Mouse (Mus musculus) MEL (cell line): Measurements from ENCODE around the gene Edem1. TPM values are rescaled to one million over a fixed set of nuclear protein-coding genes. Genes with fewer than 3 reads are reported as not detected.

ENCODE experiments used
- DNase-seq: peaks from one replicate; pipeline ENCODE4 v3.0.0; 2011; ENCODE audit warnings: low read depth, low spot score
- H3K27ac ChIP-seq: 2 replicates; pipeline ENCODE4 v1.5.1; 2012; ENCODE audit warnings: low read depth, mild to moderate bottlenecking, control low read depth, low read length, moderate library complexity; ENCODE audit not compliant: control insufficient read depth
- H3K27me3 ChIP-seq, 2 experiments: fragments of 150-350 bp in 1 of 2; sonication (generic) in 1 of 2; 2 replicates each; pipeline ENCODE4 v1.6.1; 2012; ENCODE audit warnings: low read length in 2 of 2, mild to moderate bottlenecking in 2 of 2, improper control_type of control experiment in 1 of 2, moderate library complexity in 1 of 2; ENCODE audit not compliant: insufficient read depth in 2 of 2, control insufficient read depth in 1 of 2
- H3K36me3 ChIP-seq, 2 experiments: 2 replicates each; pipeline ENCODE4 v1.6.1; 2012 to 2014; ENCODE audit warnings: low read length in 2 of 2, improper control_type of control experiment in 1 of 2, inconsistent platforms in 1 of 2, mild to moderate bottlenecking in 1 of 2; ENCODE audit not compliant: insufficient read depth in 2 of 2, control insufficient read depth in 1 of 2
- H3K4me1 ChIP-seq, 2 experiments: fragments of 150-350 bp in 1 of 2; sonication (generic) in 1 of 2; 2 replicates each; pipeline ENCODE4 v1.6.1; 2012; ENCODE audit warnings: low read length in 2 of 2, improper control_type of control experiment in 1 of 2, mild to moderate bottlenecking in 1 of 2; ENCODE audit not compliant: insufficient read depth in 2 of 2, control insufficient read depth in 1 of 2
- H3K4me3 ChIP-seq, 2 experiments: fragments of 150-350 bp in 1 of 2; sonication (generic) in 1 of 2; 2 replicates each; pipeline ENCODE4 v1.5.1; 2012; ENCODE audit warnings: low read depth in 2 of 2, low read length in 2 of 2, mild to moderate bottlenecking in 2 of 2, moderate library complexity in 2 of 2, control low read depth in 1 of 2, improper control_type of control experiment in 1 of 2; ENCODE audit not compliant: control insufficient read depth in 1 of 2, insufficient read depth in 1 of 2
- H3K79me2 ChIP-seq: 2 replicates; pipeline ENCODE4 v1.6.1; 2012; ENCODE audit warnings: mild to moderate bottlenecking, low read length, moderate library complexity; ENCODE audit not compliant: control insufficient read depth, poor library complexity, insufficient read depth
- H3K9ac ChIP-seq: 2 replicates; pipeline ENCODE4 v1.6.1; 2012; ENCODE audit warnings: low read depth, mild to moderate bottlenecking, control low read depth, low read length, moderate library complexity; ENCODE audit not compliant: control insufficient read depth, poor library complexity, severe bottlenecking
- H3K9me3 ChIP-seq: fragments of 150-350 bp; sonication (generic); replicated peaks from 2 replicates; pipeline ENCODE4 v1.6.1; 2012; ENCODE audit warnings: mild to moderate bottlenecking, low read length, improper control_type of control experiment, moderate library complexity; ENCODE audit not compliant: insufficient read depth
- BHLHE40 ChIP-seq: IDR thresholded peaks from 2 replicates; pipeline ENCODE4 v1.6.1; 2012; ENCODE audit warnings: low read depth, mild to moderate bottlenecking, inconsistent platforms, low read length, improper control_type of control experiment, borderline replicate concordance
- CHD1 ChIP-seq: IDR thresholded peaks from 2 replicates; pipeline ENCODE4 v1.6.1; 2012; ENCODE audit warnings: low read depth, mild to moderate bottlenecking, inconsistent platforms, low read length, improper control_type of control experiment
- CHD2 ChIP-seq: IDR thresholded peaks from 2 replicates; pipeline ENCODE4 v1.6.1; 2011; ENCODE audit warnings: low read length, improper control_type of control experiment
- CTCF ChIP-seq, 3 experiments: IDR thresholded peaks in 2 of 3; conservative IDR thresholded peaks in 1 of 3; 2 replicates each; pipeline ENCODE4 v1.5.1; 2011 to 2012; ENCODE audit warnings: low read length in 3 of 3, low read depth in 2 of 3, mild to moderate bottlenecking in 2 of 3, improper control_type of control experiment in 1 of 3, inconsistent platforms in 1 of 3, mixed read lengths in 1 of 3, moderate library complexity in 1 of 3; ENCODE audit not compliant: control insufficient read depth in 1 of 3, insufficient read depth in 1 of 3, poor library complexity in 1 of 3, severe bottlenecking in 1 of 3
- E2F4 ChIP-seq: IDR thresholded peaks from 2 replicates; pipeline ENCODE4 v1.6.1; 2011; ENCODE audit warnings: low read depth, low read length, improper control_type of control experiment, borderline replicate concordance
- ELF1 ChIP-seq: IDR thresholded peaks from 2 replicates; pipeline ENCODE4 v1.6.1; 2014; ENCODE audit warnings: low read depth, mild to moderate bottlenecking, inconsistent platforms, low read length, improper control_type of control experiment, moderate library complexity
- EP300 ChIP-seq, 2 experiments: IDR thresholded peaks; 2 replicates each; pipeline ENCODE4 v1.6.1; 2011; ENCODE audit warnings: improper control_type of control experiment in 2 of 2, low read length in 2 of 2, low read depth in 1 of 2, mild to moderate bottlenecking in 1 of 2
- ETS1 ChIP-seq: IDR thresholded peaks from 2 replicates; pipeline ENCODE4 v1.6.1; 2012; ENCODE audit warnings: low read depth, mild to moderate bottlenecking, inconsistent platforms, low read length, improper control_type of control experiment, moderate library complexity
- GATA1 ChIP-seq: IDR thresholded peaks from 2 replicates; pipeline ENCODE4 v1.6.1; 2011; ENCODE audit warnings: low read depth, low read length, improper control_type of control experiment
- HCFC1 ChIP-seq: IDR thresholded peaks from 2 replicates; pipeline ENCODE4 v1.6.1; 2012; ENCODE audit warnings: low read depth, mild to moderate bottlenecking, inconsistent platforms, low read length, improper control_type of control experiment, moderate library complexity
- JUND ChIP-seq: IDR thresholded peaks from 2 replicates; pipeline ENCODE4 v1.6.1; 2011; ENCODE audit warnings: low read depth, mild to moderate bottlenecking, improper control_type of control experiment, low read length
- KAT2A ChIP-seq: conservative IDR thresholded peaks from 2 replicates; pipeline ENCODE4 v1.6.1; 2012; ENCODE audit warnings: low read depth, low read length, improper control_type of control experiment, inconsistent platforms
- MAX ChIP-seq: IDR thresholded peaks from 2 replicates; pipeline ENCODE4 v1.6.1; 2011; ENCODE audit warnings: low read length, improper control_type of control experiment
- MAZ ChIP-seq: IDR thresholded peaks from 2 replicates; pipeline ENCODE4 v1.6.1; 2012; ENCODE audit warnings: low read depth, mild to moderate bottlenecking, inconsistent platforms, low read length, improper control_type of control experiment
- MXI1 ChIP-seq: IDR thresholded peaks from 2 replicates; pipeline ENCODE4 v1.6.1; 2011; ENCODE audit warnings: mild to moderate bottlenecking, low read depth, low read length, improper control_type of control experiment
- MYB ChIP-seq: IDR thresholded peaks from 2 replicates; pipeline ENCODE4 v1.6.1; 2011; ENCODE audit warnings: mild to moderate bottlenecking, low read depth, low read length, improper control_type of control experiment
- MYC ChIP-seq: IDR thresholded peaks from 2 replicates; pipeline ENCODE4 v1.6.1; 2011; ENCODE audit warnings: low read depth, mild to moderate bottlenecking, low read length, improper control_type of control experiment, moderate library complexity
- NELFE ChIP-seq: IDR thresholded peaks from 2 replicates; pipeline ENCODE4 v1.6.1; 2011; ENCODE audit warnings: low read depth, low read length, improper control_type of control experiment
- NRF1 ChIP-seq: IDR thresholded peaks from 2 replicates; pipeline ENCODE4 v1.6.1; 2014; ENCODE audit warnings: low read depth, mild to moderate bottlenecking, inconsistent platforms, low read length, improper control_type of control experiment, moderate library complexity; ENCODE audit not compliant: poor library complexity, insufficient read depth, severe bottlenecking
- POLR2A ChIP-seq, 2 experiments: IDR thresholded peaks; 2 replicates each; pipeline ENCODE4 v1.6.1; 2011 to 2012; ENCODE audit warnings: low read length in 2 of 2, mild to moderate bottlenecking in 2 of 2, control low read depth in 1 of 2, improper control_type of control experiment in 1 of 2, low read depth in 1 of 2, moderate library complexity in 1 of 2; ENCODE audit not compliant: control insufficient read depth in 1 of 2, insufficient read depth in 1 of 2, poor library complexity in 1 of 2
- POLR2AphosphoS2 ChIP-seq: IDR thresholded peaks from 2 replicates; pipeline ENCODE4 v1.6.1; 2011; ENCODE audit warnings: low read length, improper control_type of control experiment
- RAD21 ChIP-seq: IDR thresholded peaks from 2 replicates; pipeline ENCODE4 v1.6.1; 2011; ENCODE audit warnings: mild to moderate bottlenecking, low read depth, low read length, improper control_type of control experiment
- RCOR1 ChIP-seq: IDR thresholded peaks from 2 replicates; pipeline ENCODE4 v1.6.1; 2012; ENCODE audit warnings: low read depth, mild to moderate bottlenecking, inconsistent platforms, low read length, improper control_type of control experiment
- SIN3A ChIP-seq: IDR thresholded peaks from 2 replicates; pipeline ENCODE4 v1.6.1; 2012; ENCODE audit warnings: low read length, improper control_type of control experiment, inconsistent platforms
- SMC3 ChIP-seq: IDR thresholded peaks from 2 replicates; pipeline ENCODE4 v1.6.1; 2011; ENCODE audit warnings: low read depth, low read length, improper control_type of control experiment
- TBP ChIP-seq: IDR thresholded peaks from 2 replicates; pipeline ENCODE4 v1.8.0; 2011; ENCODE audit warnings: low read depth, low read length, improper control_type of control experiment
- TCF12 ChIP-seq: IDR thresholded peaks from 2 replicates; pipeline ENCODE4 v1.6.1; 2014; ENCODE audit warnings: low read depth, mild to moderate bottlenecking, inconsistent platforms, low read length, improper control_type of control experiment, moderate library complexity
- USF1 ChIP-seq: IDR thresholded peaks from 2 replicates; pipeline ENCODE4 v1.6.1; 2014; ENCODE audit warnings: low read depth, mild to moderate bottlenecking, inconsistent platforms, low read length, improper control_type of control experiment, moderate library complexity
- USF2 ChIP-seq, 2 experiments: IDR thresholded peaks; 2 replicates each; pipeline ENCODE4 v1.6.1; 2011 to 2012; ENCODE audit warnings: improper control_type of control experiment in 2 of 2, low read length in 2 of 2, borderline replicate concordance in 1 of 2, inconsistent platforms in 1 of 2, low read depth in 1 of 2, mild to moderate bottlenecking in 1 of 2; ENCODE audit not compliant: insufficient read depth in 1 of 2
- ZC3H11A ChIP-seq: IDR thresholded peaks from 2 replicates; pipeline ENCODE4 v1.6.1; 2012; ENCODE audit warnings: low read depth, mild to moderate bottlenecking, inconsistent platforms, low read length, improper control_type of control experiment
- ZKSCAN1 ChIP-seq: IDR thresholded peaks from 2 replicates; pipeline ENCODE4 v1.6.1; 2012; ENCODE audit warnings: low read depth, mild to moderate bottlenecking, inconsistent platforms, low read length, improper control_type of control experiment, moderate library complexity
- ZMIZ1 ChIP-seq: IDR thresholded peaks from 2 replicates; pipeline ENCODE4 v1.6.1; 2012; ENCODE audit warnings: low read depth, mild to moderate bottlenecking, inconsistent platforms, low read length, improper control_type of control experiment, moderate library complexity
- ZNF384 ChIP-seq: IDR thresholded peaks from 2 replicates; pipeline ENCODE4 v1.6.1; 2012; ENCODE audit warnings: low read depth, mild to moderate bottlenecking, inconsistent platforms, low read length, improper control_type of control experiment
- polyA plus RNA-seq, 2 experiments: library from polyadenylated mRNA; stranded (reverse) in 1 of 2; unstranded in 1 of 2; fragments of >175 nt in 1 of 2; fragments of >200 nt in 1 of 2; gene quantifications; 2 replicates each; pipeline versions ENCODE4 v1.2.1 to v1.2.4; 2012; ENCODE audit warnings: low replicate concordance in 2 of 2, low read depth in 1 of 2; ENCODE audit not compliant: insufficient read length in 2 of 2, insufficient read depth in 1 of 2, missing spikeins in 1 of 2
- total RNA-seq: library from RNA; depleted of rRNA; stranded (reverse); fragments of 300-350 nt; gene quantifications from 2 replicates; pipeline ENCODE4 v1.2.3, GENCODE M21; 2012

Gene Edem1
- total and polyA plus RNA-seq, 3 experiments, result 10.8 to 17.9 TPM; not detected in 1

DNA sequence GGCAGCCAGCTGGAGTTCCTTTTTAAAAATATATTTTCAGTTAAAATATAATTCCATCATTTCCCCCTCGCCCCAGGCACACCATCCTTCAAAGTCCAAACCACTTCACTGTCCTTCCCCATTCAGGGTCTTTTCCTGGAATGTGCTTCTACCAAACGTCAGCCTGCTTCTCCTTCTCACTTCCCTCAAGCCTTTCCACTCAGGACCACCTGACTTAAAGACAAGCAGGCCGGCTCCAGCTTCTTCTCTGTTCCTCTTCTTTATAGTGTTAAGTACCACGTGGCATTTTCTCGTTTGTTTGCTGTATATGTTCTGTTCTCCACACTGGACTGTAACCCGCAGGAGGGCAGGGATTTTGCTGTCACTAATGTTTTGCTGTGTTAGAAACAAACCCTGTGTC, 46.6 kb upstream of the Edem1 start (continued):
- no peak for TF ChIP-seq ZKSCAN1
- TF ChIP-seq ZC3H11A, result peak; percentile 81
- no peak for TF ChIP-seq BHLHE40
- no peak for TF ChIP-seq RCOR1
- TF ChIP-seq MAZ, result no peak
- TF ChIP-seq POLR2A (IDR thresholded peaks at IDR 0.05; ENCODE audit: control insufficient read depth in 1 of 2, insufficient read depth in 1 of 2, low read depth in 1 of 2, low read length in 2 of 2, poor library complexity in 1 of 2), result no peak
- TF ChIP-seq CHD1, result no peak
- peak; percentile 79 for TF ChIP-seq USF1
- peak; percentile 70 for TF ChIP-seq MYC
- TF ChIP-seq ZMIZ1, result no peak
- 0 out of 4 replicates have a peak, but pooled peaks of 1 of the 2 experiments have one; percentile 19 for TF ChIP-seq USF2 (IDR thresholded peaks at IDR 0.05; ENCODE audit: borderline replicate concordance in 1 of 2, insufficient read depth in 1 of 2, low read depth in 1 of 2, low read length in 2 of 2)
- TF ChIP-seq POLR2AphosphoS2, result no peak
- no peak for TF ChIP-seq GATA1
- peak; percentile 71 for TF ChIP-seq HCFC1
- no peak for TF ChIP-seq RAD21
- no peak for TF ChIP-seq ETS1
- no peak for TF ChIP-seq CHD2
- TF ChIP-seq E2F4, result no peak
- no peak for TF ChIP-seq CTCF (IDR thresholded peaks at IDR 0.05 in 2 of 3, conservative IDR thresholded peaks at IDR 0.05 in 1 of 3; ENCODE audit: control insufficient read depth in 1 of 3, insufficient read depth in 1 of 3, low read depth in 2 of 3, low read length in 3 of 3, poor library complexity in 1 of 3, severe bottlenecking in 1 of 3)
- TF ChIP-seq MAX, result peak; percentile 83
- TF ChIP-seq, all 39 proteins: peak for 10

DNA sequence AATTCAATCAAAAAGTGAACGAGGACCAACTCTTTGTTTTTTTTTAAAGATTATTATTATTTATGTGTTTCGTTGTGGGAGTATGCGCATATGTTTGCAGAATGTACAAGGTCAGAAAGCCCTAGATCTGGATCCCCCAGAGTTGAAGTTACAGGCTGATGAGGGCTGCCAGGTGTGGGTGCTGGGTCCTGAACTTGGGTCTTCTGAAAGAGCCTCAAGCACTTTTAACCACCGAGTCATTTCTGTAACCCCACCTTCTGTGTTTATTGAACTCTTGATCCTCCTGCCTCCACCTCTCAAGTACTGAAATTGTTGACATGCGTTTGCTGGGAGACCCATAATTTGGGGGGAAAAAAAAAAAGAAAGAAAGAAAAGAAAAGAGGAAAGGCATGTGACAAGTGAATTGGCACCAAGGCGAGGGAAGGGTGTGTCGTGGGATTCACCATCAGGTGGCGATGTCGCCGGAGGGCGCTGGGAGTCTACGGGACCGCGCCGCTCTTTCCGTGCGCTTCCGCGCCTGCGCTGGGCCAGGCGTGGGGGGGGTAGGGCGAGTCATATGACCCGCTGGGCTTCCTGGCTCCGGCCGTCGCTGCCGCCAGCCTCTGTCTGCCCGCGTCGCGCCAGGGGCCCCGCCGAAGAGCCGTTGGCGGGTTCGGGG, 45.8 kb upstream of the Edem1 start, which contains the start of gene Arl8b:
Gene Arl8b (plus strand): TSS at position 574 of the 658 bp plus-strand sequence.
- peak; percentile 96 for DNase-seq
- peaks cover 8 to 19% of the 10 kb centered on the region in 2 experiments; a peak in 3 of 4 replicates for H3K4me1 ChIP-seq
- H3K79me2 ChIP-seq, result peaks cover 35% of the 10 kb centered on the region
- peaks cover 0 to 29% of the 10 kb centered on the region in 2 experiments; a peak in 2 of 4 replicates for H3K36me3 ChIP-seq
- peak within 1 kb of the TSS; percentile 85 to 98 for H3K4me3 ChIP-seq
- peak within 1 kb of the TSS; percentile 76 for H3K27ac ChIP-seq
- H3K9me3 ChIP-seq, result no peaks in the 10 kb centered on the region
- peak within 1 kb of the TSS; percentile 96 for H3K9ac ChIP-seq
- H3K27me3 ChIP-seq, result no peaks in the 10 kb centered on the region
- TF ChIP-seq CTCF (IDR thresholded peaks at IDR 0.05 in 2 of 3, conservative IDR thresholded peaks at IDR 0.05 in 1 of 3; ENCODE audit: control insufficient read depth in 1 of 3, insufficient read depth in 1 of 3, low read depth in 2 of 3, low read length in 3 of 3, poor library complexity in 1 of 3, severe bottlenecking in 1 of 3), result peak; percentile 63 to 86 (median 72)
- TF ChIP-seq TBP, result peak; percentile 75
- TF ChIP-seq HCFC1, result peak; percentile 88
- no peak for TF ChIP-seq JUND
- peak; percentile 85 for TF ChIP-seq MXI1
- peak; percentile 79 for TF ChIP-seq NELFE
- no peak for TF ChIP-seq GATA1
- peak in 1 of 2 experiments; percentile 38; a peak in 2 of 4 replicates for TF ChIP-seq EP300 (IDR thresholded peaks at IDR 0.05; ENCODE audit: low read depth in 1 of 2, low read length in 2 of 2)
- no peak for TF ChIP-seq SMC3
- TF ChIP-seq KAT2A, result peak; percentile 65; the same call in 1 of the 2 replicates
- peak; percentile 54; the same call in 1 of the 2 replicates for TF ChIP-seq ZMIZ1
- TF ChIP-seq RAD21, result no peak
- peak; percentile 90 for TF ChIP-seq MYC
- no peak for TF ChIP-seq BHLHE40
- peak; percentile 77; the same call in 1 of the 2 replicates for TF ChIP-seq ZNF384
- no peak for TF ChIP-seq MYB
- TF ChIP-seq TCF12, result peak; percentile 71
- TF ChIP-seq USF2 (IDR thresholded peaks at IDR 0.05; ENCODE audit: borderline replicate concordance in 1 of 2, insufficient read depth in 1 of 2, low read depth in 1 of 2, low read length in 2 of 2), result peak in 1 of 2 experiments; percentile 54; a peak in 1 of 4 replicates
- TF ChIP-seq ELF1, result peak; percentile 82
- TF ChIP-seq NRF1, result peak; percentile 81
- TF ChIP-seq SIN3A, result peak; percentile 93
- TF ChIP-seq USF1, result peak; percentile 94
